Mouse (Mus musculus): Measurements from ENCODE around the gene Ccdc85a.
A peak's percentile ranks its signal among the peaks of the same experiment; 100 is the strongest.
"Not testable (repeated sequence)": the region's sequence is repeated elsewhere in the genome, so short reads cannot be mapped to it uniquely, and the experiment has no call there.

Ccdc85a gene

DNA sequence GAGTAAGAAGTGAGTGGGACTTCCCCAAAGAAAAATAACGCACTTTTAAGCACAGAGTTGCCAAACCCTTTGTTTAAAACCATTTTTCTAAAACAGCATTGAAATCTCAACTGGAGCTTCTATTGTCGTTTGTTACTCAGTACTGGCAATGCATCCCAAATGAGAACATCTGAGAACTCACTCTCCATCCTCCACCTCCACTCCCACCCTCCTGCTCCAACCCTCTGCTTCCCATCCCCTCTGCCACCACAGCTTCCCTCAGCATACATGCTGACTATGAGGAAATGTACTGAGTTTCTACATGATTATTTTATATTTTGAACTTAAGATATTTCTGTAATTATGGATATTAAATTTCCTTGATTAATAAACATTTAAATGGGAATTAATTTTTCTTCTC lies 168.3 kb downstream of the Ccdc85a start:
- no peak for DNase-seq

DNA sequence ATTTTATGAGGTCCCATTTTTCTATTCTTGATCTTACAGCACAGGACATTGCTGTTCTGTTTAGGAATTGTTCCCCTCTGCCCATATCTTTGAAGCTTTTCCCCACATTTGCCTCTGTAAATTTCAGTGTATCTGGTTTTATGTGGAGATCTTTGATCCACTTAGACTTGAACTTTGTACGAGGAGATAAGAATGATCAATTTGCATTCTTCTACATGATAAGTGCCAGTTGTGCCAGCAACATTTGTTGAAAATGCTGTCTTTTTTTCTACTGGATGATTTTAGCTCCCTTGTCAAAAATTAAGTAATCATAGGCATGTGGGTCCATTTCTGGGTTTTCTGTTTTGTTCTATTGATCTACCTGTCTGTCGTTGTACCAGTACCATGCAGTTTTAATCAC lies 174.2 kb downstream of the Ccdc85a start:
- not testable (repeated sequence) for DNase-seq

DNA sequence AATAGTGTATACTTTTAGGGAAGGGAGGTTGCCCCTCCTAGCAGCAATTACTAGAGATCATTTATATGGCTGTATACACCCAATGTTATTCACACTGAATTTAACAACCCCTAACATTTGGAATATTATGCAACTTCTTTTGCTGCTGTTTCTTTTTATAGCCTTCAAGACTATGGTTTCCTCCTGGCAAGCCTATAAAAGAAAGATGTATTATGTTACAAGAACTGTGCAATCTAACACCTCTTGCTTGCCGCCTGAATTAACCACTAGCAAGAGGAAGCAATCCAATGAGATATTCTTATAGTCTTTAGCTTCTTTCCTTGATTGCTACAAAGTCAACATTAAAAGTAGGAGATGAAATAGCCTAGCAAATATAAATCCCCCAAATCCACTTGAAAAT lies 187.0 kb downstream of the Ccdc85a start:
- no peak for DNase-seq

DNA sequence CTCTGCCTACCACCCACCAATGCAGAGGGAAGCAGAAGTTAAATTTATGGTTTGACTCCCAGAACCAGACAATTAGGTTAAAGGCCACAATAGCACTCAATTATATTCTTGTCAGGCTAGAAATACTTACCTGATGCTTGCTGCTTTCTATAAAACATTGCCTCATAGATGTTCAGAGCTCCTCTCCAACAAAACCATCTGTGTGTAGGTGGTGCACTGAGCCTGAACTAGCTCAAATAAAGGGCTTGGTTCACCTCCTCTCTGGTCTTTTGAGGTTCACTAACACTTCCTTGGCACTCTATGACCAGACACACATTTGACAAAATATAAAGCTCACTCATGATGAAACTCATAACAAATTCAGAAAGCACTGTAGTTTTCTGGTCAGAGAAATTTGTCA lies 208.2 kb downstream of the Ccdc85a start:
- DNase-seq = no peak

DNA sequence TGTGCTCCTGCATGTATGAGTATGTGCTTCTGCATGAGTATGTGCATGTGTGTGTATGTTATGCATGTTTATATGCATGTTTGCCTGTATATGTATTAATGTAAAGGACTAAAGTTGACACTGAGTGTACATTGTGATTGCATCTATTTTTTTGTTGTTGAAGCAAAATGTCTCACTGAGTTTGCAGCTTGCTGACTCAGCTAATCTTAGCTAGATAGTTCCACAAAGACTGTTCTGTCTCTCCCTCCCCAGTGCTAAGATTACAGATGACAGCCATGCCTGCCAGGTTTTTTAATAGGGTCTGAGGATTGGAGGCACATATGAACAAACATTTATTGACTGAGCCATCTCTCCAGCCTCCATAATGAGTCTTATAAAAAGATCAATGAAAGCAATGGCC lies 209.5 kb downstream of the Ccdc85a start:
- no peak for DNase-seq

DNA sequence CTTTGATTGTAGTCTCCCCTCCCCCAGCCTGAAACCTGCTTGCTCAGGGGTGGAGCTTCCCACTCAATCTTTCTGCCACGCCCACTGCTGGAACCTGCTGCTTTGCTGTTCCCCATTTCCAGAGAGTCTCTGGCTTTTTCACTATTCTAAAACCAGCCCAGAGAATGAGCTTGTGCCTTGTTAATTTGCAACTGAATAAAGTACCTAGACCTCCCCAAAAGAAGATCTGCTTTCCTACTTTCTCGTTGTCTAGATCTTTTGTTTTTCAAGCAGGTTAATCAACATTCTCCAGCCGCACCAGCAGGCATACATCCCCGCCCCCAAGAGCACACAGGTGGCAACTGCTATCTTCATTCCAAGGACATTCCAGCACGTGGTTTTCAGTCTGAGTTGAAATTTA lies 212.7 kb downstream of the Ccdc85a start:
- DNase-seq = not testable (repeated sequence)

DNA sequence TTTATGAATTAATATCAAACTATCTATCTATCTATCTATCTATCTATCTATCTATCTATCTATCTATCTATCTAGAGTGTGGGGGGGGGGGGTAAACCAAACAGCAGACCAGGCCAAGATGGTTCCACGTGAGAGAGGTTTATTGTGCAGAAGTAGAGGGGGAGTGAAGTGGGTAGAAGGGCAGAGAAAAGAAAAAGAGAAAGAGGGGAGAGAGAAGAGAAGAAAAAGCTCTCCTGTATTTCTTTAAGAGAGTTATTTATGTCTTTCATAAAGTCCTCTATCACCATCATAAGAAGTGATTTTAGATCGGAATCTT lies 218.2 kb downstream of the Ccdc85a start:
- no peak for DNase-seq

DNA sequence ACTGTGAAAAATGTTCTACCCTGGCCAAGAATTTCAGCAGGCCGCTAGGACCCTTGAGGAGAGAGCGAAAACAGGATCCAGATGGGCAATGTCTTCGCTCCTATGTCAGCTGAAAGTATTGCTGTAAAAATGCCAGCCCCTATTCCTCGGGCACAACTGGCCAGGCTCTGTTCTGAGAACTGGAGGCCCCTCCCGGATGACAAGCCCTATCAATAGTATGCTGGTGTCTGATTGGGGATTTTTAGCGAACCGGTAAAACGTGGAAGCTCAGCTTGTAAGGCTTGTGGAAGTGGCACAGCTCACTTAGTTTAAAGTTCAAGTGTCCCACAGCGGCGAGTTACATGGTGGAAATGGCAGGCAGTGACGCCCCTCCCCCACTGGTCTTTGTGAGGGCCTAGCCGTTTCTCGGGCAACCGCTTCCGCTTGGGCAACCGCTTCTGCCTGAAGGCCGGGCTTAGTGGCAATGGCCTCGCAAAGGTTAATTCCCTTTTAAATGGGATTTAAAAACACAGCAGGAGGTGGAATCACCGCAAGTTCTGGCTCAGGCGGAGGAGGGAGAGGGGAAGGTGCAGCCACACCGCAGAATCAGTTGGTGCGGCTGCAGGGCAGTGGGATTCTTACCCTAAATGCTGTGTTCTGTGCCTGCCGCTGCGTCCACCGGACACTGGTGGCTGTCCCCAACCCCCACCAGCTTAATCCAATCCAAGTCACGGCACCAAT lies 218.8 kb downstream of the Ccdc85a start:
- peak; percentile 89 for DNase-seq

DNA sequence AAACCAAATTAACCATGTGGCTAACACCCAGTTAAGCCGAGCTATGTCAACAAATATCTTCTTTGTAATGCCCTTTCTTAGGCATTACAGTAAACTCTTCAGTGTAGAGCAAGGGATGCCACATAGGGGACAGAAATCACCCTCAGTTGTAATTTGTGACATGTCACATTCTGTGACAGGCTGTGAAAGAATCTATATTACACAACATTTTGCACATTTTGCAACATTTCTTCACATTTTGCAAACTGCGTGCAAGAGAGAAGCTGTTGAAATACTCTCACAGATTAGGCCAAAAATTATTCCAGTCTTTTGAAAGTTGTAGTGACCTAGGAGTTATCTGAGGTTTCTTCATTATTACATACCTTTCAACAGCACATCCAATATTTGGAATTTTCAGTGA lies 240.7 kb downstream of the Ccdc85a start:
- DNase-seq = no peak

DNA sequence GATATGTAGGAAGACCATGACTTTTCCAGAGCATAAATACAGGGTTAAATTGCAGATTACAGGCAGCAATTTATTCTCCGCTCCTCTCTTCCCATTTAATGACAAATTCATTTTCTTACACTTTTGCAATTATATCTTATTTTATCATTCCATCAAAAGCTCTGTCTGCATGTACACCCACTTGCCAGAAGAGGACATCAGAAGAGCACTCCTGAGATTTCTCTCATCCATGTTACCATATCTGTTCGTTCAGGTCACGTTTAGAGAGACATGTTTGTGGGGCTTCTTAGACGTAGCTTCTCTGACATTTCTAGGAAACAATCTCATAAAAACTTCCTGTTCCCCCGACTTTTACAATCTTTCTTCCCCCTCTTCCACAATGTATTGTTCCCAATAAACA lies 242.2 kb downstream of the Ccdc85a start:
- no peak for DNase-seq

DNA sequence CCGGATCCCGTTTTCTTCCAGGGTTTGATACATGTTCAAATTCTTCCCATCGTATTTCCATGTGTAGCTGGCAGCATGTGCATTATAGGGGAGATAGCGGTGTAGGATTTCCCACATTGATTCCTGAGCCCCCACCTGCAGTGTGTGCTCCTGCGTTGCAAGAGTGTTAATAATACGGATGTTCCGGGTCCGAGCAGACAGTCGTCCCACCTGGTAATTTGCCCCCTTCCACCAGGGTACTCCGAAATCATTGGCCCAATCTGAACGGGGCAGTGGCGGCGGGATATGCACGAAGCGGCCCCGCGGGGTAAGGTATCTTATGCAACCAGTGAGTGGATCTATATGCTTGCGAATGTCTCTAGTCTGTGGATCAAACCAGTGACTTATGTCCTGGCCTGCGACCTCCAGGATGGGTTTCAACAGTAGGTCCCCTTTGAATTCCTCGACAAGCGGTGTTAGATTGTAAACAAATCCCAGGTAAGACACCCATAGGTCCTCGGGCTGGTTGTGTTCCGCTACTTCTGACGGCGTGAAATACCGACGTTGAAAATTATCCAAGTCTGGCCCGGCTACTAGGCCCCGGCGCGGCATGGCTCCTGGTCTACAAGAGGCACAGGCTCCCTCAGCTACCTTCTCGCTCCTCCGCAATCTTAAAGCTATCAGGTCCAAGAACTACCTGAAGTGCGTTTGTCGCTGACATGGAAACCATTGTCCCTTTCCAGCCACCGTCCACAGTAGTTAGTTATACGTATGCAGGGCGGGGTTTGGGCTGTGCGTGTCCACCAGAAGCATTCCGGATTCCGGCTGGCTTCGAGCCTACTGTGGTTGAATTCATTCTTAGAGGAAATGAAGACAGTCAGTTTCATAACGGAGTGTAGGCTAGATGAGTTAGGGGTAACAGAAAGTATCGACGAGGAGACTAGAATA lies 244.6 kb downstream of the Ccdc85a start, which contains the start of gene Gm6685:
TSS of gene Gm6685 (minus strand) at position 644 of the 927 bp plus-strand sequence.
- DNase-seq = not testable (repeated sequence)
